Mouse (Mus musculus): ENCODE measurements around the gene Tnfrsf8. TPM values are rescaled to one million over a fixed set of nuclear protein-coding genes. Genes with fewer than 3 reads are reported as not detected.

Gene Tnfrsf8
- polyA plus RNA-seq, 1 experiment from 2014 or later: 0.58 TPM

- H3K27ac ChIP-seq (replicated peaks): no peak overlapping the region
- no peak overlapping the region for H3K4me2 ChIP-seq
- H3K4me3 ChIP-seq: no peak overlapping the region
- no peaks in the 10 kb centered on the region for H3K9me3 ChIP-seq
- no peak overlapping the region for H3K9ac ChIP-seq
- no peaks in the 10 kb centered on the region for H3K36me3 ChIP-seq
- WGBS: 30% methylated on average over 4 of the region's 4 CpGs
- H3K27me3 ChIP-seq: no peaks in the 10 kb centered on the region
- H3K4me1 ChIP-seq (replicated peaks): no peaks in the 10 kb centered on the region
- peak; percentile 84 for ATAC-seq (ENCODE audit: low FRiP score, low read depth)
Observed at GRCm38 (mm10) chr4:145239049-145239830, 75.7 kb downstream of the Tnfrsf8 start.

- 88% methylated on average over 7 of the region's 7 CpGs for WGBS
- no peaks in the 10 kb centered on the region for H3K27me3 ChIP-seq
Observed at GRCm38 (mm10) chr4:145236027-145236426, 78.9 kb downstream of the Tnfrsf8 start.

GRCm38 (mm10) chr4:145233487-145234228 lies 81.3 kb downstream of the Tnfrsf8 start:
- Histone ChIP-seq H3K4me2 (no peak overlapping the region), H3K27ac (replicated peaks) (no peak overlapping the region), H3K4me3 (no peak overlapping the region), H3K9me3 (no peaks in the 10 kb centered on the region), H3K27me3 (no peaks in the 10 kb centered on the region), H3K9ac (no peak overlapping the region), H3K4me1 (replicated peaks) (no peaks in the 10 kb centered on the region), H3K36me3 (no peaks in the 10 kb centered on the region)
- 27% methylated on average over 3 of the region's 3 CpGs for WGBS
- ATAC-seq (ENCODE audit: low FRiP score, low read depth): no peak

More at GRCm38 (mm10) chr4:145236027-145236426, 78.9 kb downstream of the Tnfrsf8 start:
- no peak overlapping the region for H3K9ac ChIP-seq
- H3K4me3 ChIP-seq: no peak overlapping the region
- no peaks in the 10 kb centered on the region for H3K36me3 ChIP-seq
- no peak overlapping the region for H3K27ac ChIP-seq (replicated peaks)
- no peak for ATAC-seq (ENCODE audit: low FRiP score, low read depth)
- H3K9me3 ChIP-seq: no peaks in the 10 kb centered on the region
- H3K4me2 ChIP-seq: no peak overlapping the region
- H3K4me1 ChIP-seq (replicated peaks): no peaks in the 10 kb centered on the region

GRCm38 (mm10) chr4:145231732-145232131 lies 83.2 kb downstream of the Tnfrsf8 start:
- Histone ChIP-seq H3K9ac (no peak overlapping the region), H3K4me2 (no peak overlapping the region), H3K27me3 (no peaks in the 10 kb centered on the region), H3K36me3 (no peaks in the 10 kb centered on the region), H3K9me3 (no peaks in the 10 kb centered on the region), H3K4me3 (no peak overlapping the region), H3K4me1 (replicated peaks) (no peaks in the 10 kb centered on the region), H3K27ac (replicated peaks) (no peak overlapping the region)
- no peak for ATAC-seq (ENCODE audit: low FRiP score, low read depth)
- 92% methylated on average over 5 of the region's 5 CpGs for WGBS

- WGBS: 85% methylated on average over 2 of the region's 2 CpGs
- no peak overlapping the region for H3K9ac ChIP-seq
- no peaks in the 10 kb centered on the region for H3K9me3 ChIP-seq
- no peak overlapping the region for H3K4me3 ChIP-seq
- H3K4me1 ChIP-seq (replicated peaks): no peaks in the 10 kb centered on the region
- H3K4me2 ChIP-seq: no peak overlapping the region
- H3K36me3 ChIP-seq: no peaks in the 10 kb centered on the region
- no peaks in the 10 kb centered on the region for H3K27me3 ChIP-seq
- ATAC-seq (ENCODE audit: low FRiP score, low read depth): no peak
- H3K27ac ChIP-seq (replicated peaks): no peak overlapping the region
Observed at GRCm38 (mm10) chr4:145230647-145231046, 84.3 kb downstream of the Tnfrsf8 start.

- Histone ChIP-seq H3K36me3 (no peaks in the 10 kb centered on the region), H3K4me2 (no peak overlapping the region), H3K27ac (replicated peaks) (no peak overlapping the region), H3K27me3 (no peaks in the 10 kb centered on the region), H3K4me1 (replicated peaks) (no peaks in the 10 kb centered on the region), H3K9me3 (no peaks in the 10 kb centered on the region), H3K9ac (no peak overlapping the region), H3K4me3 (no peak overlapping the region)
- no peak for ATAC-seq (ENCODE audit: low FRiP score, low read depth)
- 92% methylated on average over 5 of the region's 5 CpGs for WGBS
Observed at GRCm38 (mm10) chr4:145229524-145230163, 85.3 kb downstream of the Tnfrsf8 start.

- Histone ChIP-seq H3K4me2 (no peak overlapping the region), H3K36me3 (no peaks in the 10 kb centered on the region), H3K4me1 (replicated peaks) (no peaks in the 10 kb centered on the region), H3K9me3 (no peaks in the 10 kb centered on the region), H3K27ac (replicated peaks) (no peak overlapping the region), H3K9ac (no peak overlapping the region), H3K4me3 (no peak overlapping the region), H3K27me3 (no peaks in the 10 kb centered on the region)
- no peak for ATAC-seq (ENCODE audit: low FRiP score, low read depth)
- 96% methylated on average over 6 of the region's 6 CpGs for WGBS
Observed at GRCm38 (mm10) chr4:145229051-145229450, 85.9 kb downstream of the Tnfrsf8 start.

GRCm38 (mm10) chr4:145224613-145225012 lies 90.4 kb downstream of the Tnfrsf8 start:
- Histone ChIP-seq H3K4me2 (no peak overlapping the region), H3K27me3 (no peaks in the 10 kb centered on the region), H3K9ac (no peak overlapping the region), H3K9me3 (no peaks in the 10 kb centered on the region), H3K4me1 (replicated peaks) (no peaks in the 10 kb centered on the region), H3K36me3 (no peaks in the 10 kb centered on the region), H3K27ac (replicated peaks) (no peak overlapping the region), H3K4me3 (no peak overlapping the region)
- WGBS: 95% methylated on average over 4 of the region's 4 CpGs
- ATAC-seq (ENCODE audit: low FRiP score, low read depth): no peak

GRCm38 (mm10) chr4:145222064-145222463 lies 92.9 kb downstream of the Tnfrsf8 start:
- H3K36me3 ChIP-seq: no peaks in the 10 kb centered on the region
- no peak overlapping the region for H3K27ac ChIP-seq (replicated peaks)
- 90% methylated on average over 8 of the region's 8 CpGs for WGBS
- H3K4me3 ChIP-seq: no peak overlapping the region
- H3K4me2 ChIP-seq: no peak overlapping the region
- no peak overlapping the region for H3K9ac ChIP-seq
- no peaks in the 10 kb centered on the region for H3K27me3 ChIP-seq
- no peak for ATAC-seq (ENCODE audit: low FRiP score, low read depth)
- no peaks in the 10 kb centered on the region for H3K9me3 ChIP-seq
- H3K4me1 ChIP-seq (replicated peaks): no peaks in the 10 kb centered on the region

GRCm38 (mm10) chr4:145221379-145221778 lies 93.6 kb downstream of the Tnfrsf8 start:
- Histone ChIP-seq H3K27me3 (no peaks in the 10 kb centered on the region), H3K9me3 (no peaks in the 10 kb centered on the region), H3K27ac (replicated peaks) (no peak overlapping the region), H3K4me3 (no peak overlapping the region), H3K36me3 (no peaks in the 10 kb centered on the region), H3K9ac (no peak overlapping the region), H3K4me1 (replicated peaks) (no peaks in the 10 kb centered on the region), H3K4me2 (no peak overlapping the region)
- ATAC-seq (ENCODE audit: low FRiP score, low read depth): no peak
- 83% methylated on average over 2 of the region's 2 CpGs for WGBS

- H3K4me2 ChIP-seq: no peak overlapping the region
- no peak overlapping the region for H3K9ac ChIP-seq
- no peak for ATAC-seq (ENCODE audit: low FRiP score, low read depth)
- H3K27ac ChIP-seq (replicated peaks): no peak overlapping the region
- no peaks in the 10 kb centered on the region for H3K36me3 ChIP-seq
- WGBS: 78% methylated on average over 1 of the region's 1 CpGs
- H3K4me3 ChIP-seq: no peak overlapping the region
- H3K4me1 ChIP-seq (replicated peaks): peaks cover 2% of the 10 kb centered on the region
- H3K9me3 ChIP-seq: no peaks in the 10 kb centered on the region
- H3K27me3 ChIP-seq: no peaks in the 10 kb centered on the region
Observed at GRCm38 (mm10) chr4:145220001-145220400, 95.0 kb downstream of the Tnfrsf8 start.
